Mouse (Mus musculus) megakaryocyte, embryonic 14.5 days (primary cell): ENCODE data around the gene Lrig3. TPM values are rescaled to one million over a fixed set of nuclear protein-coding genes. Genes with fewer than 3 reads are reported as not detected.

ENCODE experiments used
- H3K27me3 ChIP-seq: replicated peaks from 2 replicates; pipeline ENCODE3; 2012; ENCODE audit warnings: inconsistent platforms
- H3K36me3 ChIP-seq: replicated peaks from 2 replicates; pipeline ENCODE3; 2012; ENCODE audit warnings: low read length, inconsistent platforms, mixed read lengths
- H3K4me1 ChIP-seq: 2 replicates; pipeline ENCODE4 v1.6.1; 2012; ENCODE audit warnings: inconsistent platforms
- H3K4me3 ChIP-seq: replicated peaks from 2 replicates; pipeline ENCODE3; 2012; ENCODE audit warnings: moderate library complexity, mild to moderate bottlenecking, inconsistent platforms
- H3K9me3 ChIP-seq: 2 replicates; pipeline ENCODE4 v1.6.1; 2012; ENCODE audit warnings: inconsistent platforms
- FLI1 ChIP-seq: IDR thresholded peaks from 2 replicates; pipeline ENCODE4 v1.6.1; 2012; ENCODE audit warnings: low read length, inconsistent platforms, mixed read lengths
- GATA1 ChIP-seq: IDR thresholded peaks from 3 replicates; pipeline ENCODE4 v1.6.1; 2012; ENCODE audit warnings: mixed read lengths, low read length, inconsistent platforms, borderline replicate concordance
- polyA plus RNA-seq: library from polyadenylated mRNA; stranded (reverse); fragments of >175 nt; gene quantifications from 2 replicates; pipeline ENCODE4 v1.2.3, GENCODE M21; 2012; ENCODE audit warnings: low replicate concordance; ENCODE audit not compliant: insufficient read depth

The Lrig3 gene
- polyA plus RNA-seq, 1 experiment: not detected

DNA sequence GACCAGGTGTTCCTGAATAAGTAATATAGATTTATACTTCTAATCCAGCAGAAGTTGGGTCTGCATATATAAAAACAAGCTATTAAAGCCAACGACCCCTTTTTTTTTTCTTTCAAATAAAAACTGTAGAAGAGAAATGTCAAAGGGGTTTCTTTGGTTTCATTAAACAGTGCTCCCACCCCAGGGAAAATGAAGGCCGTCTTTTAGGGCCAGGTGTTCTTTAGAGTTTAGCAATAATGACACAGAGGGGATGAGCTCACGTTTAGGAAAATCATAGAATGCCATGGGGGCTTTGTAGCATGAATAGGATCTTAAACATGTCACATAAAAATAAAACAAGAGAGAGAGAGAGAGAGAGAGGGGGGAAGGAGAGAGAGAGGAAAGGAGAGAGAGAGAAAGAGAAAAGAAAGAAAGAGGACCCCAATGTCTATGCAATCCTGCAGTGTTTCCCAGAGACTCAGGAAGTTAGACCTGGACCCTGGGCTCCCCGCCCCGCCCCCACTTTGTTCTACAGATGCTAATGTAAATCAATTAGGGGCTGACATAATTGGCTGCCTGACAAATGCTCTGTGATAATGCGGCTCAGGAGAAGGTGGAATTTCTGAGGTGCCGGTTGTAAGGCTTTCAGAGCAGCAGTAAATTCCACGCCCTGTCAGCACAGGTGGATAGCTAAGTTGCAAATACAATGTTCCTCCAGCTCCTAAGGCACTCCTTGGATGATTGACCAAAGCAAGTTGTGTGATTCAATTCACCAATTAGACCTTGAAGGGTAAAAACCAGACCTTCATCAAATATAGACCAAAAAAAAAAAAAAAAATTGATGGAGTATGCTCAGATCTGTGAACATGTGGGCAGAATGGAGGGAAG lies 62.8 kb downstream of the Lrig3 start:
- H3K36me3 ChIP-seq: no peaks in the 10 kb centered on the region
- no peak overlapping the region for H3K4me3 ChIP-seq
- peaks cover 43% of the 10 kb centered on the region for H3K9me3 ChIP-seq
- TF ChIP-seq GATA1 (no peak), FLI1 (no peak)
- H3K4me1 ChIP-seq: no peaks in the 10 kb centered on the region
- no peaks in the 10 kb centered on the region for H3K27me3 ChIP-seq

DNA sequence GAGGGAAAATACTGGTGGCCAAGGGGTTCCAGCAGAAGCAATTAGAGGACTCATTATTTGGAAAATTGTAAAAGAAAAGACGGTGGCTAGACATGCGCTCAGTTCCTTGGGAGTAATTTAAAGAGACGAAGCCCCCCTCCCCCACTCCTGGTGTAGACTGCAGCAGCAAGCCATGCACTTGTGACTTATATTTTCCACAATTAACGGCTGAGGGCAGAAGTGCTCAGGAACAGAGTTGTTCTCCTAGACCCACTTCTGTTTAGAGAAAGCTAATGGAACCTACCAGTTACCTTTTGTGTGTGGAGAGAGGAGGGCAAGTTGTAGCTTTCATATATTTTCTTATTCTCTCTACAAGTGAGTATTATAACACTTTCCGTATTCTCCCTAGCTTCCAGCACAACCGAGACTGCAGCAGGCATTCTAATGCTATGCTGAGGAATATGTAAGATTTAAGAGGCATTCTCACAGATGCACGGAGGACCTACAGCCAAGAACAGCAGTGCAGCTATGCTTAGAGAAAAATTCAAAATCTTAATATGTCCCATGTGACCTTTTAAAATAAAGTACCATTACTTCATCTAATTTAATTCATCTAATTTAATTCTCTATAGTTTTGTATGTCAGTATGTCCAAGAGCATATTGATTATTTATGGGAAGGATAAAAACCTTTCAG lies 63.6 kb downstream of the Lrig3 start:
- TF ChIP-seq GATA1 (no peak), FLI1 (no peak)
- peaks cover 39% of the 10 kb centered on the region for H3K9me3 ChIP-seq

DNA sequence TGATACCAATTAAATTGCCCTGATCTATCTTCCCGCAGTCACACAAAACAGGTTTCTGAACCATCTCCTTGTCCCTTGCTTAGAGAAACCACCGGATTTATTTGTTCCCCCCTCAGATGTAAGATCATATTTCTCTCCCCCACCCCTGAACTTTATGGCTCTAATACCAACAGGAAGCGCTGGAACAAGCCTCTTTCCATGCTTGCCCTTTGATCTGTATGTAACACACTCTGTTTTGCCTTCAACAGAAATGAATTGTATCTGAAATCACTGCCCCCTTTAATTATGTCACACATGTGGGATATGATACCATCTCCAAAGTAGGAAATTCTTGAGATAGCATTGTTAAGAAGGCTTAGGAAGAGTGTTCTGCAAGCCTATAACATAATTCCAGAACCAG lies 90.9 kb downstream of the Lrig3 start:
- Histone ChIP-seq H3K27me3 (no peaks in the 10 kb centered on the region), H3K4me3 (no peak overlapping the region), H3K4me1 (no peaks in the 10 kb centered on the region), H3K9me3 (peaks cover 48% of the 10 kb centered on the region), H3K36me3 (no peaks in the 10 kb centered on the region)
- TF ChIP-seq FLI1 (no peak), GATA1 (no peak)

More for the DNA sequence above, 63.6 kb downstream of the Lrig3 start:
- H3K4me3 ChIP-seq: no peak overlapping the region
- H3K4me1 ChIP-seq: no peaks in the 10 kb centered on the region
- H3K36me3 ChIP-seq: no peaks in the 10 kb centered on the region
- no peaks in the 10 kb centered on the region for H3K27me3 ChIP-seq

DNA sequence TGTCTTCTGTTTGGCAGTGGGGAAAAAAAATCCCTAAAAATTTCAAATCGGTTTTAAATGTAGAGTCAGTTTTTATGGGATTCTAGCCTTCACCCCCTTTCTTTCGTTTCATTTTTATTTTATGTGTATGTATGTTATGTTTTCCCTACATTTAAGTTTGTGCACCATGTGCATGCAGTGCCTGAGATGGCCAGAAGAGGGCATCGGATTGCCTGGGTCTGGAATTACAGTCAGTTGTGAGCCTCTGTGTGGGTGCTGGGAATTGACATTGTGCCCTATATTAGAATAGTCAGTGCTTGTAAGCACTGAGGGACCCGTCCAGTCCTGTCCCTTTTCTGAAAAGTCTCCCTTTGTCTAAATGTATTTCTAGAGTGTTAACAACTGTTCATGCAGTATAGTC lies 96.8 kb downstream of the Lrig3 start:
- Histone ChIP-seq H3K4me3 (no peak overlapping the region), H3K9me3 (peaks cover 69% of the 10 kb centered on the region), H3K27me3 (no peaks in the 10 kb centered on the region), H3K36me3 (no peaks in the 10 kb centered on the region), H3K4me1 (no peaks in the 10 kb centered on the region)
- TF ChIP-seq FLI1 (no peak), GATA1 (no peak)
